Mouse (Mus musculus) mature B cell (primary cell): ENCODE results near the gene Slc22a4.
"Not testable (repeated sequence)": the region's sequence is repeated elsewhere in the genome, so short reads cannot be mapped to it uniquely, and the experiment has no call there.

ENCODE experiments used
- in situ Hi-C: fragments of 300-500 bp; cut with MboI; formaldehyde crosslinking; loops from 2 replicates; pipeline ENCODE4 v1.14.3; 2019

Gene Slc22a4

DNA sequence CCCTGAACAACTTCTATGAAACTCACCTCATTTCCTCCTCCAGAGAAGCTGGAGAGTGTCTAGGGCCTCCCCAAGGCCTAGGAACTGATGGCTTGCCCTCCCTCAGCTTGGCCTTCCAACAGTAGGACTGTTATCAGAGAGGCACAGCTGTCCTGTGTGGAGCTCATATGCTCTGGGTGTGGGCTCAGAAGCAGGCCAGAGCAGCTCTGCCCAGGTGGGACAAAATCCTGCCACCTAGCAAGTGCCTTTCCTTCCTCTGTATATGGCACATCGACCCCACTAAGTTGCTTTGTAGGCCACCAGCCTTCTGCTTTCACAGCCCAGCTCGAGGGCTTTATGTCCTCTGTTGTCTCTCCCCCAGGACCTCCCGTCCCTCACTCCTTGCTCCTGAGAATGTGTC is 23.2 kb downstream of the Slc22a4 start:
- in situ Hi-C loops: no loop called here

DNA sequence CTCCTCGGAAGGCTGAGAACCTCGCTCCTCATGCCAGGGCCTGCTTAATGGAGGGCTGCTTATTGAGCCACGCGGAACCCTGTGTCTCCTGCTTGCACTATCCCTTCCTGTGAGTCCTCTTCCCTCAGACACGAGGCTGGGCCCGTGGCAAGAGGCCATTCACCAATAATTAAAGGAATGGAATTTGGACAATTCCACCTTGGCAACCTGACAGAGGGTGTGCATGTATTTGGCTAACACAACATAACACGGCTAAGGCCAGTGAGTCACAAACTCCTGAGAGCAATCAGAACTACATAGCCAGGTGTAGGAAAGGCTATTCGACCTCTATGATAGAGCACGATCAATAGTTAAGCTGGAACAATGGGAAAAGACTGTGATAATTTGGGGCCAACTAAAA is 23.7 kb downstream of the Slc22a4 start:
- in situ Hi-C loops: no loop called here

DNA sequence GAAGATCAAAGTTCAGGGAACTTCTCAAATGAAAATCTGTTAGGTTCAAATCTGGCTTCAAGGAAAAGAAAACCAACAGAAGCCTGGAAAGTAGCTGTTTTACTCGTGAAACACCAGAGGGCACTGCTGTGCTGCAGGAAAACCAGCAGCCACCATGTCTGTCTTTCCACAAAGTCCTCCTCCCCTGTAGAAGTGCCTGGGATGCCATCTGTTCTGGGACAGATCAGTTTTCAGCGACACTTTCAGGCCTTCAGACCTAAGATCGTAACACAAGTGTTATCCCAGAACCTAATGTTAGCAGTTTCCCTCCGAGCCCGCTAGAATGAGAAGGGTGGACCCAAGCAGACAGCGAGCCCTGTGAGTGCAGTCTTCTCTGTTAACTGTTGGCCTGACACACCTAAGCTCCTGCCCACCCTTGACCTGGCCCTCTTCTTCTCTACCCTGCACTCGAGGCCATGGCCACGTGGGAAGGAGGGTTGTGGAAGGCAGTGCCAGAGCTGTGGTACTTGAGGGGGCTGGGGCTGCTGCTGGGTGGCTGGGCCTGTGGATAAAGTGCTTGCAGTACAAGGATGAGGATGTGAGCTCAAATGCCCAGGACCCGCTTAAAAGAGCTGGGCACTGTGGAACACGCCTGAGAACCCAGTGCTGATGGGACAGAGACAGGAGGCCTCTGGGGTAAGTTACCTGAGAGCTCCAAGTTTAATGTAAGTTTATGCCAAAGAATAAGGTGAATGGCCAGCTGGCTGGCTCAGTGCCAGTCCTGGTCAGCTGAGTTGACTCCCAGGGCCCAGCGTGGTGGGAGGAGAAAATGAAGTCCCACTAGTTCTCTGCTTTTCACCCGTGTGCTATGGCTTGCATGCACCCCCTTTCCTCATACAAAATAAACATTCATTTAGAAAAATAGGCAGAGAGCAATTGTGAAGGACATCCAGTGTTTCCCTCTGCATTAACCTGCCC is 24.9 kb downstream of the Slc22a4 start:
- in situ Hi-C loops: not testable (repeated sequence)

DNA sequence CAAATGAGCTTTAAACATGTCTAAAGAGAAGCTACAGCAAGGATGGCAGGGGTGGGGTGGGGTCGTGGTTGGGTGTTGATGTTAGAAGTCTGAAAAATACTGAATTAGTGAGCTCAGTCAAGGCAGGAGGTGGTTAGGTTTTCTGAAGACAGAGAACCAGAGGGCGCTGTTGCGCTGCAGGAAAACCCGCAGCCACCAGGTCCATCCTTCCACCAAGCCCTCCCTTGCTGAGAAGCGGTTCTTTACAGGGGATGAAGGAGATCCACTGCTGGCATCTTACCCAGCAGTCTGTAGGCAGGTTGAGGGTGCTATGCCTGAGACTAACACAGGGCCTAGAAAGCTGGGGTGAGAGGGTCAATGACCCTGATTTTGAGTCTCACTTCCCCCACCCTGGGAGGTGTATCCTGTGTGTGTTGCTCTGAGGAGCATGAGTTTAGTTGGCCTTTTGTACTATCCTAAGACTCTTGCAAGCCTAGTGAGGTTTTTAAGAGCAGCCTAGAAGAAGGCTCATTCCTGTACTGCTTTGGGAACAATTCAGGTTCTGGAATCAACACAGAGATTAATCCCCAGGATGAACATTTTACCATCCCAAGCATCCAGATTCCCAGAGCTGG is 25.6 kb downstream of the Slc22a4 start:
- in situ Hi-C loops: no loop called here

DNA sequence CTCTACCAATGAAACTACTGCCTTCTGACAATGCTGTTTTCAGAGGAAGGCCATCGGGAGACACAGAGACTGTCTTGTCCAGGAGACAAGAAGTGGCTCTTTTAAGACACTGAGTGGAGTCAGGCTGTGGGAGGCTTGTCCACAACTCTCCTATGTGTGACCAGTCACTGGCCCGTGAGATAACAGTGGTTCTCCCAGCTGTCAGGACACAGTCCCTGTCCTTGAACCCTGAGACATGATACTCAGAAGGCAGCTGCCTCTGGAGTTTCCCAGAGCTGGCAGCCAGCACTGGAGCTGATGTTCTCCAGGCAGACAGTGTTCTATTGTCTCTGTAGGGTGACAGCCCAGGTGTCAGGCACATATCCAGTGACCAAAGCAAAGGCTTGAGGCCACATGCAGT is 30.2 kb downstream of the Slc22a4 start:
- in situ Hi-C loops: no loop called here

DNA sequence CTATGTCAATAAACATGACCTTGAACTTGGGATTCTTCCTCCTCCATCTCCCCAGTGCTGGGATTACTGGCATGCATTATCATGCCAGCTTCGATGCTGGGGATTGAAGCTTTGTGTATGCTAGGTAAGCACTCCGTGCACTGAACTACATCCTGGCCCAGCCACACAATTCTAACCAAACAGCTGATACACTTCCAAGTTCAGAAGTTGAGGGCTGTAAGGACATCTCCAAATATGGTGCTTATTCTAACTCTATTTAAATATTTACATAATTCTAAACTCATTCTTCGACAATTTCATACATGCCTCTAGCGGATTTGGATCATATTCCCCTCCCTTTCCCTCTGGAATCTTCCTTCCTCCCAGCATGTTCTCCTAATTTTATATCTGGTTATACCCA is 35.6 kb downstream of the Slc22a4 start:
- in situ Hi-C loops: no loop called here

DNA sequence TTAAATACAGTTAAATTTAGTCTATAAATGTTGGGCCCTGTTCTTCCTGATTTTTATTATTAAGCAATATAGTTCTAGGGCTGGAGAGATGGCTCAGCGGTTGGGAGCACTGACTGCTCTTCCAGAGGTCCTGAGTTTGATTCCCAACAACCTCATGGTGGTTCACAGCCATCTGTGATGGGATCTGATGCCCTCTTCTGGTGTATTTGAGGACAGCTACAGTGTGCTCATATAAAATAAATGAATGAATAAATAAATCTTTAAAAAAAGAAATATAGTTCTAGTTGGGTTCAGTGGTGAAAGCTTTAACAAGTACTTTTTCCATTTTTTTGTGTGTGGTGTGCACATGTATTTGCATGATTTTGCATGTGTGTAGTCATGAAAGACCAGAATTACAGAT is 38.7 kb downstream of the Slc22a4 start:
- in situ Hi-C loops: no loop called here

DNA sequence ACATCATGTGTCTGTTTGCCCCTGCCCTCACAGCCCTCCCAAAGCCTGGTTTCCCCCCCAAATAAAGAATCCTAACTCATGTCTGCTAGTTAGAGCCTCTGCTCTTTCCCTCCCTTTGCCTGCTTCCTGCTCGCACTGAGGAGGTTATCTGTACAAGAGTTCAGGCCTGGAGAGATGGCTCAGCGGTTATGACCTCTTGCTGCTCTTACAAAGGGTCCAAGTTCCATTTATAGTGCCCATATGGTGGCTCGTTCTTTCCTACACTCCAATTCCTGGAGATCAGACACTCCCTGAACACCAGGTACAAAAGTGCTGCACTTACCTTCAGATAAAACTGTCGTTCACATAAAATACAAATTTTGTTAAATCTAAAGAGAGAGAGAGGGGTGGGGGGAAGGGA is 39.8 kb downstream of the Slc22a4 start:
- in situ Hi-C loops: no loop called here

DNA sequence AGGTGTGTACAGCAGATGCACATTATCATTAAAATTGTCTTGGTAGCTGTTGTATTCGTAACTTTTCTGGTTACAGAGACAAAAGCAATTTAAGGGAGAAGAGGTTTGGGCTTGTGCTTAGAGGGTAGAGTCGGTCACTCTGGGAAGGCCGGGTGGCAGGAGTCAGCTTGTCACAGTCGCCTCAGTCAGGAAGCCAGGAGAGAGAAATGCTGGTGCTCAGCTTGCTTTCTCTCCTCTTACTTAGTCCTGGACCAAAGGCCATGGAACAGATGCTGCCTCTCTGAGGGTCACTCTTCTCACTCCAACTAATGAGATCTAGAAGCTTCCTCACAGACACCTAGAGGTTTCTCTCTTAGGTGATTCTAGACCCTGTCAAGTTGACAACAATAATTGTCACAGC is 46.5 kb downstream of the Slc22a4 start:
- in situ Hi-C loops: no loop called here

DNA sequence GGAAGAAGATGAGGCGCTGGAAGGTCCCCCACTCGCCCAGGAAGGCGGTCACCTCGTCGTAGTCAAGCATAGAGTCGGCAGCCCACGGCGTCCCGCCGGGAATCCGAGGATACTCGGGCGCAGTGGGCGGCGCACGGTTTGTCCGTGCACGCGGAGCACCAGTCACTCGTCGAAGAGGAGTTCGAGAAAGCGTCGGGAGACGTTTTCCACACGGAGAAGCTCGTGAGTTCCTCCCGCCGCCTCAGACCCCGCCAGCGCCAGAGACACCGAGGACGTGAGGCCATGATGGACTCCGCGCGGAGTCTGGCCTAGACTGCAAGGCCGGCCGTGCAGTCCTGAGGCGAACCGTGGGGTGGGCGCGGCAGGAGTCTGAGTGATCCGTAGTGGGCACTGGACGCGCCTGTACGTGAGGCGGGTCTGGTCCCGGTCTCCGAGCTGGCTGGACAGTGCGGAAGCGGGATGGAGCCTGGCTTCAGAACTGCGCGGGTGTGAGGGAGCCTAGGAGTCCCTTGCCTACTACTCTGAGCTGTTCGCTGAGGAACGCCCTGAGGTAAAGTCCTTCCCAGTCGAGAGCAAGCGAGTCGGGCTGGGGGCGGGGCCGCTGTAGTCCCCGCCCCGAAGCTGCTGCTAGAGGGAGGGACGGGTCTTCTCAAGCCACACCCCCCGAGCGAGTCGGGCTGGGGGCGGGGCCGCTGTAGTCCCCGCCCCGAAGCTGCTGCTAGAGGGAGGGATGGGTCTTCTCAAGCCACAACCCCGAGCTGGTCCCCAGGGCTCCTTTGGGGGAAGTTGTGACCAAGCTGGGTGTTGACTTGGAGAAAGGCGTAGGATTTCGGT is 47.9 kb downstream of the Slc22a4 start, which contains the start of gene Slc22a21:
Gene Slc22a21, minus strand, starts transcription at position 545 of the 834 bp plus-strand sequence.
- in situ Hi-C loops: no loop called here

DNA sequence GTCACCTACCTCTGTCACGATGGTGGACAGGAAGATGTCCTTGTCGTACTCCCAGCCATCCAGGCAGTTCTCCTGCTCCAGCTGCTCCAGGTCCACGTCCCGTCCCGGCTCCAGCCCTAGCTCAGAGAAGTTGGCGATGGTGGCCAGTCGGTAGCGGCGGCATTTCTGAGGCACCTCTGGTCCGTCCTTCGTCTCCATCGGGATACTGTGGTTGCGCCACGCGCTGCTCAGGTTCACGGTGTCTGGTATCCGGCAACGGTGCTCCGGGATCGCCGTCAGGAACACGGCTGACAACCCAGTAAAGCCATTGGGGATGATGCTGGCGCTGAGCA is 48.5 kb downstream of the Slc22a4 start:
- in situ Hi-C loops: not testable (repeated sequence)

DNA sequence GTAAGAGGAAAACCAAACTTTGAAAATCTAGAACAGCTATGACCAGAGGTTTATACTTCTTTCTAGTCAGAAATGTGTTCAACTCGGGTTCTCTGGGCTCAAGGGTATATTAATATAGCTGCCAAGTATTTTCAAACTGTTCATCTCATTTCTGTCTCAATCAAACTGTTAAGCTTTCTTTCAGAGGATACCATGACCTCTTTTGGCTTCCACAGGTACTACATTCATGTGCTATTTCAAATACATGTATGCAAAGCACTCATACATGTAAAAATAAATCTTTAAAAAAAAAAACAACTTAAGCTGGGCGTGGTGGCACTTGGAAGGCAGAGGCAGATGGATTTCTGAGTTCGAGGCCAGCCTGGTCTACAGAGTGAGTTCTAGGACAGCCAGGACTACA is 50.2 kb downstream of the Slc22a4 start:
- in situ Hi-C loops: no loop called here

DNA sequence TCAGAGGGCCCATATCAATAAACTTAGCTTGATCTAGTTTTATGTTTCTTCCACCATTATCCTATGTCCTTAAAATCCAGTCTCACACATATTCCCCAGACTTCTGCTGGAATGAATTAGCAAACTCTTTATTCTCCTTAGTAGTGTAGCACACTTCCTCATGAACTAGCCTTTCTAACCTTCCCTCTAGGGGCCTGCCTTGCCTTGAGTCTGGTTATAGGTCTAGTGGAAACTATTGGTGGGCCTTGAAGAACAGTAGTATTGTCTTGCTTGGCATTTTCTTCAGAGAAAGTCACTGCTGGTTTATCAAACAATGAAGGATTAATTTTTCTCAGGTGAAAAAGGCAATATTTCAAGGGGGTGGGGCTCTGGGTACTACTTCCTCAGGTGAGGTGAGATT is 52.3 kb downstream of the Slc22a4 start:
- in situ Hi-C loops: no loop called here

DNA sequence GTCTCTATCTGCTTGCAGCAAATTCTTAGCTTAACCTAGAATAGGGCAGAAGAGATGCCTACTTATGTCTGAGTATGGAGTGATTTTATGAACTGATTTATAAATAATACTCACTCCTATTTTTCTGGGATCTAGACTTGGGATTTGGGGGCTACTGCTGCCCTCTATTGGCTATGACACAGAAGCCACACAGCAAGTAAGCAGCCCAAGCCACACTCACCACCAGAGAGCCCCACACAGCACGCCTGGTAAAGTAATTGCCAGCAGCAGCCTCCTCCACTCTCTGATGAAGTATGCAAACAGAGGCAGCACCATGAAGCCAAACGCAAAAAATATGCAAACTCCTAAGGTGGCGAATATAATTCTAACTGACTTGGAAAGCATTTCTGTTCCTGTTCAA is 68.9 kb downstream of the Slc22a4 start:
- in situ Hi-C loops: no loop called here

DNA sequence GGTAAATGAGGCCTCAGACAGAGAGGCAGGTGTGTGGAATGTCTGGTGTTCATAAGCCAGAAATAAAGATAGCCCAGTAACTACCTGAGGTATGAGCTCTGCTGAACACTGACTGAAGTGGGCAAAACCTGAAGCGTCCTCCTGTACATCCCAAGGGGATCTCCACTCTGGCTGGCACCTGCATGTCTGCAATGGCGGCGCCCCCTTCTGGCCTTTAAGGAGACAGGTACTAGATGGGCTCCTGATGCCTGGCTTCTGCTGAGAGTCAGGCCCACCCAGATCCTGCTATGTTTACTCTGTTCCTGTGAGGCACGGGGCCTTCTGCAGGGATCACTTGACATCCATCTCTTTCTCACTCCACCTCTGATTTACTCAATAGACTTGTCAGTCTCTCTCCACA is 69.7 kb downstream of the Slc22a4 start:
- in situ Hi-C loops: not testable (repeated sequence)

DNA sequence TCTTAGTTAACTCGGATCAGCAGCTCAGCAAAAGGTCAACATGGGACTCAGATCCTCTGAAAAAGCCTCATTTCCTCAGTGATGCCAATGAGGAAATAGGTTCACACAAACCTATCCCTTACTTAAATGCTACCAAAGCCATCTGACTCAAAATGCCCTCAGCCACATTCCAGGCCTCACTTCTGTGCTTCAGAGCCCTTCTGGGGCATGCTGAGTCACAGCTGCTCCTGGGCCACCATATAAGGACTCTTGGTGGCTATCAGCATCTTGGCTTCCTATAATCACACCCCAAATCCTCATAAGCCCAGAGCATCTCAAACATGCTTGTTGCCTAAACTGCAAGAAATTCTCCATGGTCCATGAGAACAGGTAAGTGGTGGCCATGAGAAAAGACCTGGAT is 71.3 kb downstream of the Slc22a4 start:
- in situ Hi-C loops: no loop called here

DNA sequence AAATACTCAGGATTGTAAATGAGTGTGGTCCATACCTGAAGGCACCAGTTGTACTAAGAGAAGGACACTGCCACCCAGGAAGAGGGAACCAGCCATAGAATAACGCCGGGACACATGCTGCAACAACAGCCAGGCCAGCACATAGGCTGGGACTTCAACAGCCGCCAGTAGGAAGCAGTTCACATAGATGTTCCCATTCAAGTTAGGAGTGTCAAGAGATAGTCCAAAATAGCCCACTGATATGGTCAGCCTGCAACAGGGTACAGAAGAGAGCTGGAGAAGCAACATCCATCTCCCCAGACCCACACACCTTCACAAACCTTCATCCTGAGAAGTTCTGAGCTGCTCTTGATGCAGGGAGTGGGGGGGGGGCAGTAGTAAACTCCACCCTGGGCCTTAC is 73.2 kb downstream of the Slc22a4 start:
- in situ Hi-C loops: no loop called here

DNA sequence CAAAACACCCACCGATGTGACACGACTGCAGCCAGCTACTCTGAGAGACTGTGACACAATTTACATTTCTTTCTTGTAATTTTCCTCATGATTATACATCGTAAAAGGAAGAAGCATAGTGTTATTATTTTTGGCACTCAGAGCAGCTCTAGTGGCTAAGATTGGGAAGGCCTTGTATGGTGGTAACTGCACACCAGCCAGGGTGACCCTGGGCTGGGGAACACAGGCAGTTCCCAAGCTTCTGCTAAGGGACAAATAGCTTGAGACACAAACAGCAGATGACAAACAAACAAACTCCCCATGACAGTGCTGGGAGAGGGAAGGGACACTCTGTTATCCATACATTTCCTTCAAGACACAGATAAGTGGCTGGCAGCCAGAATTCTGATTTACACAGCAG is 77.8 kb downstream of the Slc22a4 start:
- in situ Hi-C loops: not testable (repeated sequence)
